Mouse (Mus musculus) testis, adult 2 months (tissue): ENCODE data around the gene Fam98c.
"Not testable (repeated sequence)": the region's sequence is repeated elsewhere in the genome, so short reads cannot be mapped to it uniquely, and the experiment has no call there.

Experiments
- CTCF ChIP-seq: fragments of 200-500 bp; IDR thresholded peaks from 2 replicates; pipeline ENCODE4 v1.5.1; 2012; ENCODE audit warnings: low read depth, mild to moderate bottlenecking, inconsistent platforms, low read length, moderate library complexity; ENCODE audit not compliant: control insufficient read depth, insufficient read depth, insufficient replicate concordance
- POLR2A ChIP-seq: fragments of 200-500 bp; IDR thresholded peaks from 2 replicates; pipeline ENCODE4 v1.6.1; 2012; ENCODE audit warnings: low read depth, mild to moderate bottlenecking, inconsistent platforms, low read length, moderate library complexity; ENCODE audit not compliant: control insufficient read depth

DNA sequence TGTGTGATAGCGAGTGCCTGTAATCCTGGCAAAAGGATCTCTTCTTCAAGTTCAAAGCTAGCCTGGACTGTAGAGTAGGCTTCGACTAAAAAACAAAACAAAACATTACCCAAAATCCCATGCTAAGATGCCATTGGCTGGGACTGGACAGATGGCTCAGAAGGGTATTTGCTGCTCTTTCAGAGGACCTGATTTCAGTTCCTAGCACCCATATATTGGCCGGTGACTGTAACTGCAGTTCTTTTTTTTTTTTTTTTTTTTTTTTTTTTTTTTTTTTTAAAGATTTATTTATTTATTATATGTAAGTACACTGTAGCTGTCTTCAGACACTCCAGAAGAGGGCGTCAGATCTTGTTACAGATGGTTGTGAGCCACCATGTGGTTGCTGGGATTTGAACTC is 16.8 kb downstream of the Fam98c start:
- not testable (repeated sequence) for TF ChIP-seq POLR2A, CTCF
